Mouse (Mus musculus): ENCODE data around the gene Irf3.

Gene Irf3

DNA sequence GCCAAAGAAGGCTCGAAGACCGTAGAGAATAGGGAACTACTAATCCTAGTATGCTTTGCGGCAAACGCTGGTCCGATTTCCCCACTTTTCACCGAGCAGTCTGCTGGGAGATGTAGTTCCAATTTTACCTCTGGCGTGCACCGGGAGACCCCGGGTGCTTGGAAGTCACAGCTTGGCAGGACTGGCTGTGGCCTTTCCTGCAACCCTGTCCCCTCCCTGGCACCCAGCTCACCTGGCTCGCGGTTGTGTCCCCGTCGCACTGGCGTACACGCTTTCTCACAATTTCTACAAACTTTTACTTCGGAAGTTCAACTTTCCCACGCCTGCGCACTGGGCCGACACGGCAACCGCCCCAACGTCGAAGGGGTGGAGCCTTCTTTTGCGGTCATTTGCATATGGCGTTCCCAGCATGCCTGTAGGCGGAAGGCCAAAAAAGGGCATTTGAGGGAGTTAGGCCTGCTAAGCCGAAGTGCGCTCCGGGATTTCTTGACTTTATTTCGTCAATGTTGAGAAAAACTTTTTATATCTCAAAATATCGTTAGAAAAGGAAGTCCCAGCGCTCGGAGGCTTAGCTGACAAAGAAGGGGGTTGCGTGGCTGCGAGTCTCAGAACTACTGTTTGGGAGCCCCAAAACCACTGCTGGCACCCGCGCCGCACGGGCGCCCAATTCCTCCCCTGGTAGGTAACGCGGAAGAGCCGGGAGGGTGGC lies at the start of gene Irf3:
Gene Irf3, plus strand, starts transcription at position 418 of the 709 bp plus-strand sequence.
- DNase-seq (ENCODE audit: low read depth) = peak; percentile 99

DNA sequence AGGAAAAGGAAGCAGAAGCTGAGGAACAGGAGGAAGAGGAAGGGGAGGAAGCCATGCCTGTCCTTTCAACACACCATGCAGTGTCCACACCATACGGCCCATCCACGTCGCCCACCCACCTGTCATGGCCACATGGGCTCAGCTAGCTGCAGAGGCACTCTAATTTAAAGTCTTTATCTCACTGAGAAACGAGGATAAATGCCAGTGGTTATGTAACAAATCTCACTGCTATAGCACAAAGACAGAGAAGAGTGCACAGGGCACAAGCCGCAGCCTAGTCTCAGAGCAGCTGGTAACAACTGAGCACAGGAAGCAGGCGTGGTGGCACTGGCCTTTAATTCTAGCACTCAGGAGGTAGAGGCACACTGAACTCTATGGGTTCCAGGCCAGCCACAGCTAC lies 47.5 kb upstream of the Irf3 start:
- DNase-seq (ENCODE audit: low read depth) = no peak

DNA sequence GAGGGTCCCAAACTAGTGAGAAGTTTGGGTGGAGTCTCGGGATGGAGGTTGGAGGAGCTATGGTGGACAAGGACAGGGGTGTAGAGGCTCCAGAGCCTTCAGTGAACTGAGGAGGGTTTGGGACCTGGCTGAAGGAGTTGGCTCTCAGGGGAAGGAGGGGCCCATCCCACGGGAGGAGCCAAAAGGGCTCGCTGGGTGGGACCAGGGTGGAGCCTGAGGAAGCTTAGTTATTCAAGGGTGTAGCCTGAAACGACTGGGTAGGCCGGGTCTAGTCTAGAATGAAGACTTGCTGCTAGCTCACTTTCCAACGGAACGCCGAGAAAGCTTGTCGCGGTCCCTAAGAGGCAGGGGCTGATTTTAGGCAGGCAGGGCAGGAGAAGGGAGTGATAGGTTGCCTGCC lies 45.5 kb upstream of the Irf3 start:
- DNase-seq (ENCODE audit: low read depth) = no peak

DNA sequence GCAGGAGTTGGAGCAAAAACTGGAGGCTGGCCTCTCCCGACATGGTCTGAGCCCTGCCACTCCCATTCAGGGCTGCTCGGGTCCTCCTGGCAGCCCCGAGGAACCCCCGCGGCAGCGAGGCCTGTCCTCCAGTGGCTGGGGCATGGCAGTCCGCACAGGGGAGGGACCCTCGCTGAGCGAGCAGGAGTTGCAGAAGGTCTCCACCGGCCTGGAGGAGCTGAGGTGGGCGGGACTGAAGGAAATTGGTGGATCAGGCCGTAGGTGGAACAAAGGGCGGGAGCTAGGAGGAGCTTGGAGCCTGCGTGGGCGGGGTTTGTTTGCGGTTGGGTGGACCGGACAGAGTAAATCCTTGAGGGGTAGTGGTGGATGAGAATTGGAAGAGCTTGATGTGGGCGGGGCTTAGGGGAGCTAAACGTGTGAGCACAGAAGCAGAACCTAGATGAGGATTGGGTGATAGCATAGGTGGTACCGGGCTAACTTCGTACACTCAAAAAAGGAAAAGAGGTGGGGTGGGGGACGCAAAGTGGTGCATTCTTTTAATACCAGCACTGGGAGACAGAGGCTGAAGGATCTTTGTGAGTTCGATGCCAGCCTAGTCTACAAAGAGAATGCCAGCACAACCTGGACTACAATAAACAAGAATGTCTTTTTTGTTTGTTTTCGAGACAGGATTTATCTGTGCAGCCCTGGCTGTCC lies 44.7 kb upstream of the Irf3 start:
- DNase-seq (ENCODE audit: low read depth) = peak; percentile 59

DNA sequence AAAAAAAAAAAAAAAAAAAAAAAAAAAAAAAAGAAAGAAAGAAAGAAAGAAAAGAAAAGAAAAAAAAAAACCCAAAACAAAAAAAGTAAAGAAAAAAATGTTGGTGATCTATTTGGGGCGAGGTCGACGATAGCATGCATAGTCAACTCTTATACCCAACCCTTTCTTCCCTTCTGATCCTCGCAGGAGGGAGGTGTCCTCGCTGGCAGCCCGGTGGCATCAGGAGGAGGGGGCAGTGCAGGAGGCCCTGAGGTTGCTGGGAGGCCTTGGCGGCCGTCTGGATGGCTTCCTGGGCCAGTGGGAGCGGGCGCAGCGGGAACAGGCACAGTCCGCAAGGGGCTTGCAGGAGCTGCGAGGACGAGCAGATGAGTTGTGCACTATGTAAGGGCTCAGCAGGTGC lies 43.9 kb upstream of the Irf3 start:
- no peak for DNase-seq (ENCODE audit: low read depth)

DNA sequence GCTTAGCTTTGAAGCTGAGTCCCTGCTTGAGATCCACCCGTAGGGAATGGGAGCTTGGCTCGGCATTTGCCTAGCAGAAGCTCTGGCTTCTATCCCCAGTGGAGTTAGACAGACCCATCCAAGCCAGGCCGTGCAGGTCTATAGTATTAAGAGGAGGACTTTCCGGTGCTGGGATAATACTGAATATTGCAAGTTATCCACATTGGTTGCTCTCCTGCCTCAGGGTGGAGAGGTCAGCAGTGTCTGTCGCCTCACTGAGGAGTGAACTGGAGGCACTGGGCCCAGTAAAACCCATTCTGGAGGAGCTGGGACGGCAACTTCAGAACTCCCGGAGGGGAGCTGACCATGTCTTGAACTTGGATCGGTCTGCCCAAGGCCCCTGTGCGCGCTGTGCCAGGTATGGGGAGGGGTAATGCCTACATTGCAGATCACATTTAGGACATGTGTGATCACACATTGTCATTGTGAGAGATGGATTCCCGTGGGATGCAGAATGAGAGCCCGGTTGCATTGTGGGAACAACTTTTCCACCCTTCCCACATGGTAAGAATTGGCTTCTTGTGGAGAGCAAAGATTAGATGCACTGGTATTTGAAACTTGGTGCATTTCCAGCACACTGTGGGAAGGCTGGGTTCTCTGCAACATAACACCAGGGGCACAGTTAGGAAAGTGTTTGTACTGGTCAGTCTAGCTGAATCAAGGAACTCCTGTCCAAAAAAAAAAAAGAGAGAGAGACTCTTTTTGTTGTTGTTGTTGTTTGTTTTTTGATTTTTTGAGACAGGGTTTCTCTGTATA lies 43.2 kb upstream of the Irf3 start:
- no peak for DNase-seq (ENCODE audit: low read depth)

DNA sequence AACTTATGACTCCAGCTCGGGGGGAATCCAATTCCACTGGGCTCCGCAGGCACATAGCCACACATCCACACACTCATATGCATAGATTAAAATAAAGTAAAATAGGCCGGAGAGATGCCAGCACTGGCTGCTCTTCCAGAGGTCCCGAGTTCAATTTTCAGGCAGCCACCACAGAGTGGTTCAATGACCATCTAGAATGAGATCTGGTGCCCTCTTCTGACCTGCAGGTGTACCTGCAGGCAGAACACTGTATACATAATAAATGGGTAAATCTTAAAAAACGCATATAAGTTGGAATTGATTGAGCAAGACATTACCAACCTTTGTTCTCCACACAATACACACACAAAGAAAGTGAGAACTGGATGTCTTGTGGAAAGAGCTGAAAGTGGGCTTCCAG lies 41.8 kb upstream of the Irf3 start:
- peak; percentile 67 for DNase-seq (ENCODE audit: low read depth)

DNA sequence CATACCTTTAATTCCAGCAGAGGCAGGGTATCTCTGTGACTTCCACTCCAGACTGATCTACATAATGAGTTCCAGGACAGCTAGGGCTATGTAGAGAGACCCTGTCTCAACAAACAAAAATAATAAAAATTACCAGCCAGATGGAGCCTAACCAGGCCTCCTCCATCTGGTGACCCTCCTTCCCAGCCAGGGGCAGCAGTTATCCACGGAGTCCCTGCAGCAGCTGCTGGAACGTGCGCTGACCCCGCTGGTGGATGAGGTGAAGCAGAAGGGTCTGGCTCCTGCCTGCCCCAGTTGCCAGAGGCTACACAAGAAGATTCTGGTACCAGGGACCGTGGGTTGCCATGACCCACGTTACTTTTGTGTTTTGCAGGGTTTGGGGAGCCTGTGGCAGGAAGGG lies 41.2 kb upstream of the Irf3 start:
- no peak for DNase-seq (ENCODE audit: low read depth)

DNA sequence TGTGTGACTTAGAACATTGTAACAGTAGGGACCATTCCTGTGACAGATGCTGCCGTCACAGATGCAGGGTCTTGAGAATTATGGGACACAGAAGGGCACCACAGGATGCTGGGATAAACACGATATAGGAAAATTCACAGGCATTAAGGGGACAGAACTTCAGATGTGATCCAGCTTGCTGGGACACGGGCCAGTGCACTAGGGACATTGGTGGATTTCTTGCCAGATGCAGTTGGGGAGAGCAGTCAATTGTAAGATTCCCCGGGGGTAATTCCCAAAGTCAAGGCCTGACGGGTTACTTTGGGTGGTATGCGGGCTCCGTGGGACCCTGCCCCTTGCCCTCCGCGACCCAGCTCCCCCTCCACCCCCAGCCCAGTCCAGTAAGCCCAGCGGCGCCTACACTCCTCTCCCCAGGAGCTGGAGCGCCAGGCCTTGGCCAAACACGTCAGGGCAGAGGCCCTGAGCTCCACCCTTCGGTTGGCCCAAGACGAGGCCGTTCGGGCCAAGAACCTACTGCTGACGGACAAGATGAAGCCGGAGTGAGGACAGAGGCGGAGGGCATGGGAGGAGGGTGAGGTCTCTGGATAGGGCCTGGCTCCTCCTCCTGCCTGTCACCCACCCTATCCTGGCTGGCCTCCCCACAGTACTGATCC lies 40.1 kb upstream of the Irf3 start:
- no peak for DNase-seq (ENCODE audit: low read depth)

DNA sequence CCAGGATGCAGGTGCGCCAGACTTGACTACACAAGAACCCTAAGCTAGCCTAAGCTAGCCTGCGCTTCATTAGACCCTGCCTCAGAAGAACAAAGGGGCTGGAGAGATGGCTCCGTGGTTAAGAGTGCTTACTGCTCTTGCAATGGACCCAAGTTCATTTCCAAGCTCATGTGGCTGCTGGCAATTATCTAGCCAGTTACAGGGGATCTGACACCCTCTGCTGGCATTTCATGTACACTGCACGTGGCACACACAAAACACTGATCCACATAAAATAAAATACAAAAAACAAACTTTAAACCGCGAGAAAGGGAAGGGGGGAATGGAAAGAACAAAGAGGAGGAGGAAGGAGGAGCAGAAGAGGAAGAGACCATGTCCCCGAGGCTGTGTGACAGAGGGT lies 39.2 kb upstream of the Irf3 start:
- DNase-seq (ENCODE audit: low read depth) = peak; percentile 57

DNA sequence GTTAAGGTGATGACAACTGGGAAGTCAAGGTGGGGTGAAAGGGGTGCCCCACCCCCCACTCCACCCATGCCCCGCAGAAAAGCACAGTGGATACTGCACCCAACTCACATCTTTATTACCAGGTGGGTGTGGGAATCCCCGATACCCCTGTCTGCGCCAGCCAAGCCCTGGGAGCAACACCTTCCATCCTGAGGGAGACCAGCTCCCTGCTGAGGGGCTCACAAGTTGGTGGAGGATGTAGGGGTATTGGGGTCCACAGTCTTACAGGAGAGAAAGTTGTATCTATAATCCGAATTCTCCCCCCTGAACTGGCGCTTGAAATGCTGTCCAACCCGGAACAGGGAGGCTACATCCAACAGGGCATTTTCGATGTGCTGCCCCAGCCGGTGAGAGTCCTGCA lies 38.2 kb upstream of the Irf3 start:
- no peak for DNase-seq (ENCODE audit: low read depth)

DNA sequence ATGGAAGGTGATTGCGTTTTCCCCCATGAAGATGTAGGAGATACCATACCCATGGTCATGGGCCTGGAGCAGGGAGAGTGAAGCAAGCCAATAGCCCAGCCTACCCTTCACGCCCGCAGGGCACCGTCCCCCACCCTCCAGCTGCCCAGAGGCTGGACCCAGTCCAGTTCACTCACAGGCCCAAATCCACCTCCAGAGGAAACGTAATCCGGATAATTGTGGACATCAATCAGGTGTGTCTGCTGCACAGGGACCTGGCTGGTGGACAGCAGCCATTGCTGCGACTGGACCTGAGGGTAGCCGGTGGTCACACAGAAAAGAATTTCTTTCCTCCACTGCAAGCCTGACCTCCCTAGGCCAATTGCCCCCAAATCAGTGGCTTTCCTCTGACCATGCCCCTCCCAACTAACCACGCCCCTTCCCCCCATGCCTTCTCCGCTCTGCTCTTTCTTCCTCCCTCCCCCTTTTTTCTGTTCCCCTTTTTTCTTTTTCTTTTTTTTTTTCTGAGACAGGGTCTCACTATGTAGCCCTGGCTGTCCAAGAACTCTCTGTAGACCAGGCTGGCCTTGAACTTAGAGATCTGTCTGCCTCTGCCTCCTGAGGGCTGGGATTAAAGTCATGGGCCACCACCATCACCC lies 37.5 kb upstream of the Irf3 start:
- no peak for DNase-seq (ENCODE audit: low read depth)

DNA sequence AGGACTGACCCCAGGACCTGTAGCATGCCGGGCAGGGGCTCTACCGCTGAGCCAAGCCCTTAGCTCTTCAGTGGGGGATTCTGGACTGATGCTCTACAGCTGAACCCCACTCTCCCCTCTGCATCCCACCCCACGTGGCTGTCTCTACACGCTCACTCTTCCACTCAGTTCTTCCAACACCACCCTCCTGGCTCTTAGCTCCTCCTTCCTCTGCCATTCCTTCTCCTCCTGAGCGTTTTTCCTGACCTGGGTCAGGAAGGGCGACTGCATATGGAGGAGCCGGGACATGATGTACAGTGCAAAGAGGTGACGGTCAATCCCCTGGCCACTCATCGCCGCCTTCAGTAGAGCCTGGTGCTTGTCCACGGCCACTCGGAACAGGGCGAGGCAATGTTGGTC lies 36.9 kb upstream of the Irf3 start:
- DNase-seq (ENCODE audit: low read depth) = no peak

DNA sequence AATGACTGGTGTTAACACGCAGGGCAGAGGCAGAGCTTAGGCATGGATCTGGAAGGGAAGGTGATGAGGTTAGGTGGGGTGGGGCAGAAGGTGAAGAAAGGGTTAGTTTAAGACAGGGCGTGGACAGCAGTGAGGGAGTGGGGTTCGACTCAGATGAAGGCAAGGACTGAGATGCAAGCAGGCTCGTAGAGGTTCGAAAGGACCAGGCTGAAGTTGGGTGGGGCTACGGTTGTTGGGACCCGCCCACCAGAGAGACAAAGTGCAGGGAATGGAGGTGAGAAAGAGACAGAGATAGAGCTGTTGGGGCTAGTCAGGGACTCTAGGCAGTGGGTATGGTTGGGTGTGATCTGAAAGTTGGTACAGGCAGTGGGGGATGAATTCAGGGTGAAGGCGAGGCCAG lies 35.1 kb upstream of the Irf3 start:
- no peak for DNase-seq (ENCODE audit: low read depth)

DNA sequence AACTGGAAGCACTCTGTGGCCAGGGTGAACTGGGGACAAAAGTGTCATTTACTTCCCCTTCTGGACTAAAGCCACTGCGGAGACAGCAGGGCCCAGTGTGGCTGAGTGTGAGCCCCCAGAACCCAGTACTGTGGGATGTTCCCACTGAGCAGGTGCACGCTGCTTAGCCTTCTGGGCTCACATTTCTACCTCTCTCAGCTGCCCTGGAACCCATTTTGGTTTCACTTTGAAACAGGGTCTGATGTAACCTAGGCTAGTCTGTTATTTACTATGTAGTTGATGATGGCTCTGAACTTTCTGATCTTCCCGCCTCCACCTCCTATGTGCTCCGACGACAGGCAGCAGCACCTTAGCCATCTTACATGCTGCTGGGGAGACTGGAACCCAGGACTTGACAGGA lies 34.6 kb upstream of the Irf3 start:
- DNase-seq (ENCODE audit: low read depth) = no peak

DNA sequence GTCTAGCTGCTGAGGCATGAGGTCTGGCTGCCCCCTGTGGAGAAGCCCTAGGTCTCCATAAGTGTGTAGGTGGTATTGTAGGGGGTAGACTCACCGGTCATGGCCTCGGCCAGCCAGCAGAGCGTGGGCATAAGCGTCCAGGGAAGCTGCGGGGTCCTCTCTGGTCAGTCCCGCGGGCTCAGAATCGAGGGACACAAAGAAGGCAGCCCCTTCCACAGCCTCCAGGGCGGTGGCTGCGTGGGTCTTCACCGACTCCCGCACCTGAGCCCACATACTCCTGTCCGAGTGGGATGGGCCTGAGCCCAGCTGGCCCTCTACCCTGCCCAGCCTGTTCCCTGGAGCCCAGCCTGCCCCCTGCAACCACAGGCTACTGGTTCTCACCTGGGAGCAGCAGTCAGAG lies 32.5 kb upstream of the Irf3 start:
- no peak for DNase-seq (ENCODE audit: low read depth)

DNA sequence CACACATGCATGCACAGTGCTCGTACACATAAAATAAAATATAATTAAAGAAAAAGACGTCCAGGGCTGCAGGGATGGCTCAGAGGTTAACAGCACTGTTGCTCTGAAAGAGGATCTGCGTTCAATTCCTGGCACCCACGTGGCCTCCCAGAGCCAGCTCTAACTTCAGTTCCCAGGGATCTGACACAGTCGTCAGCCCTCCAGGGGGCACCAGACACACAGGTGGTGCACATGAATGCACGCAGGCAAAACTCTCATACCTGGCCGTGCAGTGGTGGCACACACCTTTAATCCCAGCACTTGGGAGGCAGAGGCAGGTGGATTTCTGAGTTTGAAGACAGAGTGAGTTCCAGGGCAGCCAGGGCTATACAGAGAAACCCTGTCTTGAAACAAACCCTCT lies 31.5 kb upstream of the Irf3 start:
- no peak for DNase-seq (ENCODE audit: low read depth)

DNA sequence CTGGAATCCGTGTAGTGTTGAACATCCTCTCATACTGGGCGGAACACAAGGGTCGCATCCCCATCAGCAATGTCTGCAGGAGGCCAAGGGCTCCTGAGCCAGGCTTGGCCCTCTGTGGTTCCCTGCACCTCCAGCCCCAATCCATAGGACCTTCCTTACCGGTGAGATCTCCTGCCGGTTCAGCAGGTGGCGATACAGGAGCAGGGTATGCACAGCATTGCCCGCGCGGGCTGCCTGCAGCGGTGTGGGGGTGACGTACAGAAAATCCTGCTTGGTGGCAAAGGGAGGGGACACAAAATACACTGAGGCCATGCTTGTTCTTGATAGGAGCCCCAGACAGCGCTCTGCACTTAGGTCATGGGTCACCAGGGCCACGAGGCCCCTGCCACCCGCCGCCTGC lies 30.8 kb upstream of the Irf3 start:
- no peak for DNase-seq (ENCODE audit: low read depth)

DNA sequence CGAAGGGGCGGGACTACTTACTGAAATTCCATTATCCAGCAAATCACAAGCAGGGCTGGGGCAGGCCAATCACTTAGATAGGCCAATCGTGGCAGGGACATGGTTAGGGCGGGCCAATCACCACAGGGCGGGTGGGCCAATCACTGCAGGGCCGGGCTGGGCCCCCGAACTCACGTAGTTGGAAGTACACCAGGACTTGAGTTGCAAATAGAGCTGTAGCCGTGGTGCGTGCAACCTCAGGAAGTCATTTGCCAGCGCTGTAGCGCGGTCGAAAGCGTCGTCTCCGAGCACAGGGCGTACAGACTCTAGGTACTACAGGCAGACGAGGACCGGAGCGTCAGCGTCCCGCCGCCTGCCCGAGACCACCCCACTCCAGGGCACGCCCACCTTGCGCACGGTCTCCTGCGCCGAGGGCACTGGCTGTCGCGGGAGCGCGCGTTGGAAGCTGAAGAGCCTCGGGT lies 27.2 kb upstream of the Irf3 start:
- peak; percentile 82 for DNase-seq (ENCODE audit: low read depth)

DNA sequence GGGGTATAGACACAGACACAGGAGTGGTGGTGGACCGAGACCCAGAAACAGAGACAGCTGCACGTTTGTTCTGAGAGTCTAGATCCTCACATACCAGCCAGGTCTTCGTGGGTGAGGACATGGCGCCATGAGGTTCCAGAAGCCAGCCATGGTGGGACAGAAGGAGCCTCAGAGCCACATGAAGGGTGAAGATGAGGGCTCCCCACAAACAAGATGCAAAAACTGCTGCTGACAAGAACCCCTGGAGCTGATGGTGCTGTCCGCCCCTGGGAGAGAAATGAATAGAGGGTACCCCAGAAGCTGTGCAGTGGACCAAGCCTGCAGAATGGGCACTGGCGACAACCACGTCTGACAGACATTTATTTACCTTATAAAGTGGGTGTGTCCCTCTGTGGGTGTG lies 26.3 kb upstream of the Irf3 start:
- no peak for DNase-seq (ENCODE audit: low read depth)

DNA sequence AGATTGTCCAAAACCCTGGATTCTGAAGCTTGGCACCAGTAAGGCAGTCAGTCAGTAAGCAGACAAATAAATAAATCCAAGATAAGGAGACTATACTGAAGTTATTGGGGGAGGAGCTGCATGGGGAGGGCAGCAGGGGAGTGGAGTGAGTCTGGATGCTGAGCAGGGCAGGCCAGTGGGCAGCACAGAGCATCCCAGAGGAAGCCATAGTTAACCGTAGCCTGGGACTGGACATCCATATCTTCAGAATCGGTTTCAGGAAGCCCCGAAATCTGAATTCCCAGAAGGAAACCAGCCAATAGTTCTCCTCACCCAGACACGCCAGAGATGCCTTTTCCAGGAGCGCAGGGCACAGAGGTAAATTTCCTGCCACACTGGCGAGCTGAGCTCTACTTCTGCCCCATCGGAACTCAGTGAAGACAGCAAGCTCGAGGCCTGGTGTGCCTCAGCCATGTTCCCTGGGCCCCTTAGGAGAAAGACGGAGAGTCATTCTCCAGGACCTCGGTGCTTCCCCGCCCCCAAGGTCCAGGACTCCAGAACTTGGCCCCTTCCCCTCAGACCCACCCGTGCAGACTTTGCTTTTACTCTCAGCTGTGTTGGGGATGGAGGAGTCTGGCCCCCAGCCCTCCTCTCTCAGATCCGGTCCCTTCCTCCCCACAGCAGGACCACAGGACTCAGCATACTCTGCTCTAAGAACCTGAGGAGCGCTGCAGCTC lies 23.9 kb upstream of the Irf3 start:
- no peak for DNase-seq (ENCODE audit: low read depth)

All from naive thymus-derived CD4-positive, alpha-beta T cell, adult 2 months (primary cell).